Mouse (Mus musculus) liver (tissue): ENCODE data around the gene Prima1.

Source experiments
- DNase-seq: peaks from one replicate; pipeline ENCODE4 v3.0.0-alpha.2; 2020; ENCODE audit warnings: mixed read lengths

Prima1 gene

DNA sequence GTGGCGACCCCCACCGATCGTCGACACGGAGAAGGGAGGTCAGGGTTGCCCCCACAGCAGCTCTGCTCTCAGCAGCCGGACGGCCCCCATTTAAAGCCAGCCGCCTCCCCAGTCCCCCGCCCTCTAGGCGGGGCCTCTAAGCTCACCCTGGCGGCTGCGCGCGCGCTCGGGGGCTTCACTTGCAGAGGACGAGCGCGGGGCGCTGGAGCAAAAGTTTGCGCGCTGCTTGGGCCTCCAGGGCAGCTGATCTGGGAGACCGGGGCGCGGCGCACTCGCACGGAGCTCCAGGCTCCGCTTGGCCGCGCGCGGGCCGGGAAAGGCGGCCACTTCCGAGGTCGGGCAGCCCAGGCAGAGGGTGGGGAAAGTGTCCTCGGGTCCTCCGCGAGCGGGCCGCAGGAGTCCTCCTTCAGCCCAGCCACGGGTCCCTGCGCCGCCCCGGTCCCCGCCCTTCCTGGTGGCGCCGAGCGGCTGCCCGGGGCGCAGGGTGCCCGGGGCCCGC lies at the start of gene Prima1:
Gene Prima1, minus strand, starts transcription at position 68 of the 499 bp plus-strand sequence.
- peak; percentile 56 for DNase-seq

DNA sequence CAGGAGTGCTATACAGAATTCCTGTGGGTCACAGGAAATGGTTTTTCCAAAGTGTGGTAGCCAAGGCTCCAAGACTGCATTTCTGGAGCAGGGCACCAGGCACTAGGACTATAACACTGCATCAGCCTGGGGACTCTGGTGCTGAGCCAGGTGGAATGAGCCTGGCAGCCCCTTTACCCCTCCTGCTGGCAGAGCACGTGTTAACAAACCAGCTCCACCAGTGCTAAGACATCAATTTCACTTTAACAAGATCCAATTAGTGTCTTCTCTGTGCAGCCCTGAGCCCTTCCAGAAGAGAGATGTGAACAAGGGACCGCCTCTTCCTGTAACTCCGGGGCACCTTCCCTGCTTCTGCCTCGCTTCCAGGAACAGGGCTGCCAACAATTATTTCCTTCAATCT lies 45.3 kb upstream of the Prima1 start:
- DNase-seq: no peak

DNA sequence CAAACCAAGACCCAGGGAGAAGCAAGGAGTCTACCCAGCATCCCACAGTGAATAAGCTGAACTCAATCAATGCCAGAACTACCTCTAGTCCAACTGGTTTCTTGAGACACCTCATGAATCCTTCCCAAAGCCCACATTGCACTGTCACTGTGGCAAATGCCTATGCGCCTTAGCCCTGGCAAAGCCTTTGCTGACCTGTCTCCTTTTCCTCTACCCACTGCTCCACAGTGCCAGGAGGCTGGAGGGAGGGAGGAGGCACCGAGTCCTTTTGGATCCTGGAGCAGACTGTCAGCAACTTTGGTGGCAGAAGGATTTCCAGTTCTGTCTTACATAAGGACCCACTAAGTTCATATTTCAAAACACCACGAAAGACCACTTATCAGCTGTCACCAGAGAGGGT lies 41.5 kb upstream of the Prima1 start:
- DNase-seq: no peak

DNA sequence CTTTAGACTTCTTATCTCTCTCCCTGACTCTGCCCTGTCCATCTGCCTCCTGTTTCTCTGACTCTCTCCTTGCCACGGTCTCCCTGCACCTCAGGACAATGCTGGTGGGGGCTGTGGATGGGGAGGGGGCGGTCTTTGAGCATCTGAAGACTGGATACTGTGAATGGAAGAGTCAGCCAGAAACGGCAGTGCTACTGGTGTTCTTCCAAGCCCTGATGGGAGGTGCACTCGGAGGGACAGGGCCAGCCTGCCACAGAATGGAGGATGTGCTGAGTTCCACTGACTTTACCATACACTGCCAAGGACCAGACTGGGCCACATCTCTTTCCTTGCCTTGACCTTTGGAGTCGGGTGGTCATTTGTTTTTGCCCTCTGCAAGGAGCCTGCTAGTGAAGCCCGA lies 41.0 kb upstream of the Prima1 start:
- no peak for DNase-seq

DNA sequence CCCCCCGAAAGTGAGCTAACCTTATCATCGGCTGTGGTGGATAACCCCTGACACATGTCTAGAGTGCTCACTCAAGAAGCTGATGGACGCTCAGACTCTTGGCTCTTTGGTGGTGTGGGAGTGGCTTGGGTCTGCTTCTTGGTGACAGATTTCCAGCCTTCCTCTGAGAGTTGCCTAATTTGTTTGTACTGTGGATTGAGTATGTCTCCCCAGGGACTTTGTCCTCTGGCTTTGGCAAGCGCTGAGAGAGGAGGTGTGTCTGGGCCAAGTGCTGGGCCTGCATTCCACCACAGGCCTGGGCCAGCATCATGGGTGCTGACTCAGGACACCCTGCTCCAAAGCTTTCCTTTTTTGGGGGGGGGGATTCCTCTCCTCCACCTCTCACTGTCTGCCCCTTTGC lies 40.0 kb upstream of the Prima1 start:
- peak; percentile 29 for DNase-seq

DNA sequence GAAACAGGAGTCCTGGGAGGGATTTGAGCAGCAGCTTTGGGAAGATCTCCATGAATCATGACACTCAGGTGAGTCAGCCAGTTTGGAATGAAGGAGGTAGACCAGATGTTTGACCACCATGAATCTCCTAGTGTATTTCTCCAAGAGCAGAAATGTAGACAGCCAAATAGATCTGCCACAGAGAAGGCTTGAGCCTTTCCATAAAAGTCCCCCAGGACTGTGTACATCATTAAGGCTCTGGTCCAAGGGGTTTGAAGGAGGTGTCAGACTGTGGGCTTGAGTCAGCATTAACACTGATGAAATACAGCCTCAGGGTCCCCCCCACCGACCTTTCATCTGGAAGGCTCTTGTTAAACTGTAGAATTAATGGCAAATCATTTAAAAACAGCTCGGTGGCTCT lies 39.5 kb upstream of the Prima1 start:
- DNase-seq: no peak

DNA sequence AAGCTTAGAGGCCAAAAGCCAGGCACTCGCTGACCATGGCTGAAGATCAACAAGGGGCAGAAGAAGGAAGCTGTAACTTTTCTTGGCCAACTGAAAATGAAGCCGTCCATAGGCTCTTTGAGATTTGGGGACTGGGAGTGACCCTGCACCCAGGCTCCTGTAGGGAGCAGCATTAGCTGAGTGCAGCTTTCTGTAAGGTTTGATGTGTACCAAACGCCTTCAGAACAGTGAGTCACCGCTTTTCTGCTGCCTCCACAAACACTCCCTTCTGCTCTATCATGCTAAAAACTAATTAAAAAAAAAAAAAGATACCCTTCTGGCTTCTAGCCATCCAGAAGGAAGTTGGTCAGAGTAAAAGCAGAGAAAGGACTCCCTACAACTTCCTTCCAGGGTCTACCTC lies 34.5 kb upstream of the Prima1 start:
- no peak for DNase-seq

DNA sequence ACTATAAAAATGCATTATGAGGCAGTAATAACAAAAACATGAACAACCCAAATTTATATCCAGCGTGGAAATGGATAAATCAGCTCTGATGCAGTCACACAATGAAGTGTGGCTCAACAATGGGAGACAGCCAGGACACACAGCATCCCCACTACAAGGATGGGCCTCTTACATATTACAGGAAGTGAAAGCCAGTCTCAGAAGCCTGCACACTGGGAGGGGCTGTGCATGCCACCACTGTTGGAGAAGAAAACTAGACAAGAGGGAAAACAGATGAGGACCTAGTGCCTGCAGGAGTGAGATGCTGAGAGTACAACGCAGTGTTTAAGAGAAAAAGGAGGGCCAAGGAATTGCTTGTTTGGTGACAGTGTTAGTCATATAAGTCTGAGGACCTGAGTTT lies 31.8 kb upstream of the Prima1 start:
- DNase-seq: no peak

DNA sequence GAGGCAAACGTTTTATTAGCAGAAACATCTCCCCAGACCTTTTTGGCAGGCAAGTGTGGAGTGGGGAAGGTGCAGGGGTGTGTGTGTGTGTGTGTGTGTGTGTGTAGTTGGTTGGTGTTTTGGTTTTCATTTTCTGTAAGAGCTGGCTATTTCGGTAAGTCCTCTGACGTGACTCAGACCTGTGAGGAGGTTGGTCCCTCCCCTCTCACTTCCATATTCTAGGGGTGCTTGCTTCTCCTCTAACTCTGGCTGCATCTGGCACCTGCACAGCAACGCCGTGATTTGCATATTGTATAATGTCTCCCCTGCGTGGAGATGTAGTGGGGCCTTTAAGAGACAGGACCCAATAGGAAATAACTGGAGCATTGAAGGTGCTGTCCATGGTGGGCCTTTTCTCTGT lies 31.1 kb upstream of the Prima1 start:
- no peak for DNase-seq

DNA sequence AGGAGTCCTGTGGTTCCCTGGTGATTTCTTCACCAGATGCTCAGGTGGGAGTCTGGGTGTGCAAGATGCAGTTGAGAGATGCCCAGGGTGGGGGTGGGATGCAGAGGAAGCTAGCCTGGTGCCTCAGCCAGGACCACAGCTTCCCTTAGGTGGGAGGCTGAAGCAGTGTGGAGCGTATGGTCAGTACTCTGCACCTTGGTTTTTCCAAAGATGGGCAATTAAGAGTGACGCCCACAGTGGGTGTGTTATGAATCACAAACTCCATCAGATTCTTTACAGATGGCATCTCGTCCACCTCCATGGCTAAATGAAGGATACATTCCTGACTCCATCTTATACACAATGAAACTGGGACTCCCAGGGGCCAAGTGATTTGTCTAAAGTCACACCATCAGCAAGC lies 30.2 kb upstream of the Prima1 start:
- no peak for DNase-seq

DNA sequence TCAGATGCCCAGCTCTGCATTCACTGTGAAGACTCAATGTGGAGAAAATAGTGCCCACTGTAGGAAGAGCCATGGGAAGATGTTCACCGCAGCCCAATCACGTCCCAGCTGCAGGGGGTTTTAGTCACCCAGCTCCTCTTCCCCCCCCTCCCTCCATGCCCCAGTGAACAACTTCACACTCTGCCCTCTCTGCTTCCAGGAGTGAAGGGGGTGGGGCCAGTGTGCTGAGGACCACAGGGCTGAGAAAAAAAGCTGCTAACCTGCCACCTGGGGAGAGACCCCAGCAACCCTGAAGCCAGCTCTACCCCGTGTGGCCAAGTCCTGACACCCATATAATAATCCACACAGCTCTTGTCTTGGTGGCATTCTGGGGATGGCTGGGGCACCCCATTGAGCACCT lies 24.7 kb upstream of the Prima1 start:
- no peak for DNase-seq

DNA sequence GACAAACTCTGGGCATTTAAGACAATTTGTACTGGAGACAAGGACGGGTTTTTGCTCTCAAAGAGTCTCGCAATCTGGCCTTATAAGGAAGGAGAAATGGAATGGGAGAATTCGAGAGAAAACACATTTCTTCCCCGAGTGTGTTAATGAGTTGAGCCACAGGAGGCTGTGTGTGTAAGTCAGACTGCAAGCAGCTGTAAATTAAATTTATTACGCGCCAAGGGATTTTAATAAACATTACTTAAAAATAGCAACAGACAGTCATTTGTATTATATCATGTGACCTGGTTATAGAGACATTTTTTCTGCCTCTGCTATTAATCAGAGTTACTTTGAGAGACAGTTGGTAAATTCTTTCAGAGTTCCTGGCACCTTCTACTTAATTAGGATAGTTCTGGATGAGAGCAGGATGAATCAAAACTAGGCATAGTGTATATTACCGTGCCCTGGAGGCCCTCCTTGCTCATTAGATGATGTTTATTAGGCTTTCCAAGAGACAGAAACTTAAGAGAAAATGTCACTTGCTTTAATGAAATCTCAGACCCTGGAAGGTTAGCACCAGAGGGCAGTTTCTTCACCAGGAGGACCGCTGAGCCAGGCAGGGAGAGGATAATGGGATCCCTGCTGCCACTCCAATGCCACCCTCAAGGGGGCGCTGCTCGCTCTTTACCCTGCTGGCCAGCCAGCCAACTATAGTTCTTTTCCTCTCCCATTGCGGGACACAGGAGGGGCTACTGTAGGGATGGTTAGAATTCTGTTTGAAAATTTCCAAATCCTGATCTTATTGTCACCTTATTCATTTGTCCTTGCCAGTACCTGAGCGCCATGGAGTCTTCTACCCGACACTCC lies 20.3 kb upstream of the Prima1 start:
- no peak for DNase-seq

DNA sequence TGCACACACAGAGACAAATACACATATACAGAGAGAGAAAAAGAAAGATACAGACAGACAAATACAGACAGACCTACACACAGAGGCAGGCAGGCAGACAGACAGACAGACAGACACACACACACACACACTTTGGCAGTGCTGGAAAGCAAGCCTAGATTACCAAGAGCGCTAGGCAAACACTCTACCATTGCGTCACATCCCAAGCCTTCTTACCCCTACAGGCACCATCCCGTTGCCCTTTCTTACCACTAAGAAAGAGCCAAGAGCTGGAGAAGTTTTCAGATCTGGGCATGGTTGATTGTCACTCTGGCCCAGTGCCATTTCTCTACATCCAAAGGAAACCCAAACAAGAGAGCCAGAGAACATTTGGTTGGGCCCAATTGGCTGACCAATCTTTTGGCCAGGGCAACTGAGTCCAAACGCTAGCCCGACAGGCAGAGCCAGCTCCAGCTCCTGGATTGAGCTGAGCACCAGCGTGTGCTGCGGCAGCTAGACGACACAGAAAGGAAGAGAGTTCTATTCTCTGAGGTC lies 11.0 kb upstream of the Prima1 start:
- DNase-seq: no peak

DNA sequence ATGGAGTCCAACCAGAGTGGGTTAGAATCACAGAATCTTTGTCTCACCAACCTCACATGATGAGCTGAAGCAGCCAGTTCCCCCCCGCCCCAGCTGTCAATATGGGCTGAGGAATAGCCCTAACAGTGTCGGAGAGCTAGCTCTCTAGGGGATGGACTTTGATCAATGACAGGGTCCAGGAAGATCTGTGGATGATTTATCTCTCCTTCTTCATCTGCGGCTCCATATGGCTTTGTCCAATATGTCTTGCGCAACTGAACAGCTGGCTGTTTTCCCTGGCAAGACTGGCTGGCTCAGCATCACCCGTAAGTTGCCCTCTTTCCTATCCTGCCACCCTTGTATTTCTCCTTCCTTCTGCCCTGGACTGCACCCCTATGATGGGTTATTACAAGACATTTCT lies 9.2 kb upstream of the Prima1 start:
- DNase-seq: no peak

DNA sequence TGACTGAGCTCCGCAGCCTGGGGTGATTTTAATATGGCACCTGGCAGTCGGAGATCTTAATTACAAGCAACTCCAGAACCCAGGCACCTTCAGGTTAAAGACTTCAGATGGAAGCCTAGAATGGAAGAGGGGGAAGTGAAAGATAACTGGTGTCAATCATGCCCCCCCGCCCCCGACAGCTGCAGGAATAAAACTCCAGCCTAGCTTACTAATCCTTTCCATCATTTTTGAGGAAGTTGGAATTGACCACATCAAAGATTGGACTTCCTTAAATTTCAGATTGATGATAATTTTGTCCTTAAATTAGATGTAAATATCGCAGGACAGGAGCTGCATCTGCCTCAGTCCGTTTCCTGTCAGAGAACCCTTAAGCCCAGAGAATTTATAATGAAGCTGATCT lies 8.4 kb upstream of the Prima1 start:
- DNase-seq: no peak

DNA sequence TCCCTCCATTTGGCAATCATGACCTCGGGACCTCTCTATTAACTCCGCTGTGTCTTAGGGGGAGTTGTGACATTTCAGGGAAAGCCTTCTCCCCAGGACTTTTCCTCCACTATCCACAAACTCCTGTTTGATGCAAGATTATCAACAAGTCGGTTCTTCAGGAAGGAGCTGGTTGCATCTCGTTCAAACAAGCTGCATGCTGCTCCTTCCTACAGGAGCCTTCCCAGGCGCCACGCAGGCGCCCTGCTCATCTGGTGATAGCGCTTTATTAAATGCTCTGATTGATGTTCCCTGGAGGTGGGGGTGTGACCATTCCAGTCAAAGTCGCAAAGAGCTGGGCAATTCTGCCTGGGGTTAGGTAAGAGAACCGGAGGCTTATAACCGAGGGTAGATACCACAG lies 1.1 kb upstream of the Prima1 start:
- DNase-seq: no peak

DNA sequence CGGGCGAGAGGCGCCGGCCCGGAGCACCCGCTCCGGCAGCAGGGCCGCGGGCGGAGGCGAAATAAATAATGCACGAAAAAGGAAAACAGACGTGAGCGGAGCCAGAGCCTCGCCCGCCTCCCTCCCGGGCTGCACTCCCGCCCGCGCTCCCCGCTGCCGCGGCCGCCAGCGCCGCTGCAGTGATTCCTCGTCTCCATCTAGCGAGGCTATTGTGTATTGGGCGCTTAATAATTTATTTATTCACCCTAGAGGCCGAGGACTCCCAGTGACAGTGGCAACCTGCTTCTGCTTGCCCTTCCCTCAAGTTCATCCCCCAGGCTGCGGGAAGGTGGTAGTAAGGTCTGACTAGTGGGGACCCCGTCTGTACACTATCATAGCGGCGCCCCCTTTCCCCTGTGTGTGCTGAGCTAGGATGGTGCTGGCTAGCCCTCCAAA lies 658 bp upstream of the Prima1 start:
- peak; percentile 27 for DNase-seq

DNA sequence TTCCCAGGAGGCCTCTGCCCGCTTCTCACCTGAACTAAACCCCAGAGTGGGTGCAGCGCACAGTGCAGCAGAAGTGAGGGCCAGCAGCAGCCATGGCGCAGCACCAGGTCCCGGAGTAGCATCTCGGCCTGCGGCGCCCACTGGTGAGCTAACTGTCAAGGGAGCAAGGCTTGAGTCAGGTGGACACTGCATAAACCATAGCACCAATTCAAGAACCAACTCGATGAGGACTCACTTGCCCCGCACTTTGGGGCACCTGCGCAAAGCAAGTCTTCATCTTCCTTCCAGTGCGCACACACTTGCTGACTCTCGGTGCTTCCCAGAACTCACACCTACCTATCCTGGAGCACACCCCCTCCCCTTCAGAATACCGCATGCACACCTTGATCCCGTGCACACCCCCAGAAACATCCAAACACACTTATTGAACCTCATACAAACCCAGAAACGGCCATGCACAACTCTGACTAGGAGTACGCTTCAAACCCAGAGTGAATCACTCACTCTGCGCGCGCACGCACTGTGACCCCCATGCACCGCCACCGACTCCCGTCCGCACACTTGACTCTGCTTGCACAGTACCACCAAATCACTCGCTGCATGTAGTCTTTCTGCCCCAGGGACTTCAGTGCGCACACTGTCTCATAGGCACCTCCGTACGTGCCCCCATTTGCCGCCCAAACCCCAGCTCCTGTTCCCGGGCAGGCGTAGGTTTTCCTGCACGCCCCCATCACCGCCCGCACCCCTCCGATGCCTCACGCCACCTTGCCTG lies 453 bp downstream of the Prima1 start:
- no peak for DNase-seq

DNA sequence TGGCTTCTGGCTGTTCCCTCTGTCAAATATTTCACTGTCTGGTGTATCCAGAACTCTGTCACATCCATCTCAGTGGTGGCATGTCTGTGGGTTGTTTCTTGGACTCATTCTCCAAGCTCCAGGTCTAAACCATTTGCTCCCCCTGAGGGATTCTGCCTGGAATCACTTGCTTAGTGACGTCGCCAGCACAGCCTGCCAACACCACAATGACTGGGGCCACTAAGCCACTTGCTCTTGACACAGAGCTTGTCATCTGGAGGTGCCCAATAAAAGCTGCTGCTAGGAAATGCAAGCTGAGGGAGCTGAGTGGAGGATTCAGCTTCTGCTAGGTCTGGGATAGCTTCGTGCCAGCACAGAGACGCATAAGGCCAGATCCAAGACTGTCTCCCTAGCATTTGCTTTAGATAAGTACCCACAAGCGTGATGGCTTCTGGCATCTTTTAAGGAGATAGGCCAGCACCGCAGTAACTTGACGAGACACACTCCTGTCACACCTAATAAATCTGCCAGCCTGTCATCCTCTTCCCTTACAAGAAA lies 3.0 kb downstream of the Prima1 start:
- DNase-seq: no peak

DNA sequence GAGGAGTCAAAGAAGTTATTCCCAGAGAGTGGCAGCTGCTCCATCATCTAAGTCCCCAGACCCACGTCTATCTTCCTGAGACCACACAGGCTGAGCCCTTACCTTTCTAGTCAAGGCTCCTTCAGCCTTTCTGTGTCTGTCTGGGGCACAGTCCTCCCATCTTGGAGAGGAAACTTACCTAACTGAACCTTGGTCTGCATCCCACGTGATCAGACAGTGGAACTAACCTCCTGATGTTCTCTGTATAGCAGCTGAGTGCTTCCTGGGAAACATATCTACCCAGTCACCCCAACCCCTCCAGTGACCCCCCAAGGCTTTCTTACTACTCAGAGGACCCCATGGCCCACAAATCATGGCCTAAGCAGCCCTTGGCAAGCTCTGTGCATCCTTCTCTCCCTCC lies 6.1 kb downstream of the Prima1 start:
- no peak for DNase-seq

DNA sequence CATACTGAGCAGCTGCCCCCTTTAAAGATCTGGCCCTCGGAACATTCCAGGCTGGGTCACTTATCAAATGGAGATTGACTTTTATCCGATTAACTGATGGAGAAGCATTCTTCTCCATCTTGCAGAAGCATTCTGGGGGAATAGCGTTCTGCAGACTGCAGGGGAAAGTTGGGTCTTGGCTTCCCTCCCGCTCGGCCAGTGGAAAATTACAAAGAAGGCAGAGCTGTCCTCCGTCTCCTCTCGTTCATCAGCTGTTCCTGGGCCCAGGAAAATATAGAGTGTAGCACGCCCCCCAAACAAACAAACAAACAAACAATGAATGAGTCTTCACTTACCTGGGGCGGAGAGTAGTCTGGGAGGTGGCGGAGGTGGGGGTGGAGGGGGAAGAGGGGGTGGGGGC lies 6.7 kb downstream of the Prima1 start:
- DNase-seq: no peak

DNA sequence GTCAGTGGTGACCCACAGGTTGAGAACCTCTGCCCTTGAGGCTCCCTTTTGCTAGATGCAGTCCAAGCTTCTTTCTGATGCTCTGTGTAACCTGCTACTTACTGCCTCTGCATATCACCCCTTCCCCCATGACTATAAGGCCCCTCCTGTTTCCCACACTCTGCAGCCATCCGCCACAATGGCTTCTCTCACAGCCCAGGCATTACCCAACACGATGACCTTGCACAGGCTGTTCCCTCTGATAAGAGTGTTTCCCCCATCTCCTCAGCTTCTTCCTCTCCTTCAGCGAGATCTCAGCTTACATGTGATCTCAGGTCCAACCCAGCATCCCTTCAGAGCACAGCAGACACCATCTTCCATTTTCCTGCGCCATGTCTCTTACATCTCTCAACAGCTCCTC lies 12.9 kb downstream of the Prima1 start:
- DNase-seq: no peak

DNA sequence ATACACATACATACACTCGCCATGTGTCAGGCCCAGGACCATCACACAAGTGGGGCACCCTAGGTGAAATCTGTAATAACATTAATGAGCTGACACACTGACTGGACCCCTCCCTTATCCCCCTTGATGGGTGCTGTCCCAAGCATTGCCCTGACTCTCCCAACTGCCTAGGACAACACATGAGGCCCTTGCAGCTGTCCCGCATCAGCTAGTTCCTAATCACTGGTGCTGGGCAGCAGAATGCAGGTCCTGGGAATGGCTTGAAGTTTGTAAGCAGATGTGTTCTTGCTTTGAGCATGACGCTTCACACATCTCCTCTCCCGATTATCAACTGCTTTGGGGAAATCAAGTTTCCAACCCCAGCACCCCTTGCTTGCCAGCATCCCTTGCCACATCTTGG lies 15.8 kb downstream of the Prima1 start:
- DNase-seq: no peak

DNA sequence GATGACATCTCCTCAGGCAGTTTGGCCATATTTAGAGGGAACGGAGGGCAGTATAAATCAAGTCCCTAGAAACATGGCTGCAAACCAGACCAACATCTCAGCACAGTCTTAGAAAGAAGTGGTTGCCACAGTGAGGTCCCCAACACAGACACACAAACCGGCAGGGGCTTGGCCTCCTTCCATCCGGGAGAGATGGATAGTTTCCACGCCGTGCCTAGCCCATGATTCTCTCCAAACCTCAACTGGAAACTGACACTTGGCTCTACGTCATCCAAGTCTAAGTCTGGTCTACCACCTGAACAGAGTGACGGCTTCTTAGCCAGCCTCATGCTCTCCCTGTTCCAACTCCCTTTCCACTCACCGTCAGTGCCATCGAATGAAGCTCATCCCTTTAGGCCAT lies 18.3 kb downstream of the Prima1 start:
- no peak for DNase-seq
